Mouse (Mus musculus) hindbrain, embryonic 11.5 days (tissue): ENCODE measurements around the gene Tmem163. TPM values are rescaled to one million over a fixed set of nuclear protein-coding genes. Genes with fewer than 3 reads are reported as not detected.
A peak's percentile ranks its signal among the peaks of the same experiment; 100 is the strongest.

ENCODE experiments used
- ATAC-seq: fragments of 200-750 bp; cut with Nextera tagmentation; 2 replicates; pipeline ENCODE4 v1.8.0; 2017; ENCODE audit warnings: mild to moderate bottlenecking, moderate TSS enrichment, moderate library complexity; ENCODE audit not compliant: low FRiP score
- DNase-seq: peaks from one replicate; pipeline ENCODE4 v3.0.0-alpha.2; 2015; ENCODE audit warnings: low spot score
- H3K27ac ChIP-seq: fragments of 300-500 bp; sonication (generic); 2 replicates; pipeline ENCODE4 v1.5.1; 2014; ENCODE audit warnings: mild to moderate bottlenecking, low read depth, low read length
- H3K27me3 ChIP-seq: fragments of 300-500 bp; sonication (generic); 2 replicates; pipeline ENCODE4 v1.6.1; 2014; ENCODE audit warnings: mild to moderate bottlenecking, low read length, moderate library complexity, mixed read lengths; ENCODE audit not compliant: control insufficient read depth, insufficient read depth
- H3K36me3 ChIP-seq: fragments of 300-500 bp; sonication (generic); 2 replicates; pipeline ENCODE4 v1.6.1; 2014; ENCODE audit warnings: mild to moderate bottlenecking, low read length, moderate library complexity, mixed read lengths; ENCODE audit not compliant: control insufficient read depth, insufficient read depth
- H3K4me1 ChIP-seq: fragments of 300-500 bp; sonication (generic); replicated peaks from 2 replicates; pipeline ENCODE4 v1.6.1; 2014; ENCODE audit warnings: low read length, mixed read lengths; ENCODE audit not compliant: control insufficient read depth, insufficient read depth
- H3K4me2 ChIP-seq: fragments of 300-500 bp; sonication (generic); replicated peaks from 2 replicates; pipeline ENCODE4 v1.6.1; 2014; ENCODE audit warnings: mild to moderate bottlenecking, low read depth, low read length
- H3K4me3 ChIP-seq: fragments of 300-500 bp; sonication (generic); 2 replicates; pipeline ENCODE4 v1.5.1; 2014; ENCODE audit warnings: low read depth, low read length
- H3K9ac ChIP-seq: fragments of 300-500 bp; sonication (generic); 2 replicates; pipeline ENCODE4 v1.6.1; 2014; ENCODE audit warnings: low read depth, low read length
- H3K9me3 ChIP-seq: fragments of 300-500 bp; sonication (generic); 2 replicates; pipeline ENCODE4 v1.6.1; 2016; ENCODE audit warnings: low read length; ENCODE audit not compliant: control insufficient read depth
- WGBS: fragments of 180-500 bp; shearing (Covaris S2); extraction: QIAGEN DNeasy Blood & Tissue Kit; methylation state at CpG from one replicate; pipeline ENCODE4 v1.1.7; 2014; 5-methylcytosine and 5-hydroxymethylcytosine counted together
- polyA plus RNA-seq: library from polyadenylated mRNA; unstranded; fragments of >200 nt; fragmentation: Nextera tagmentation; extraction: Ambion mirVana; gene quantifications from 2 replicates; pipeline ENCODE4 v1.2.1, GENCODE M21; 2014

The Tmem163 gene
- polyA plus RNA-seq, 1 experiment from 2014 or later, result 34.1 TPM

DNA sequence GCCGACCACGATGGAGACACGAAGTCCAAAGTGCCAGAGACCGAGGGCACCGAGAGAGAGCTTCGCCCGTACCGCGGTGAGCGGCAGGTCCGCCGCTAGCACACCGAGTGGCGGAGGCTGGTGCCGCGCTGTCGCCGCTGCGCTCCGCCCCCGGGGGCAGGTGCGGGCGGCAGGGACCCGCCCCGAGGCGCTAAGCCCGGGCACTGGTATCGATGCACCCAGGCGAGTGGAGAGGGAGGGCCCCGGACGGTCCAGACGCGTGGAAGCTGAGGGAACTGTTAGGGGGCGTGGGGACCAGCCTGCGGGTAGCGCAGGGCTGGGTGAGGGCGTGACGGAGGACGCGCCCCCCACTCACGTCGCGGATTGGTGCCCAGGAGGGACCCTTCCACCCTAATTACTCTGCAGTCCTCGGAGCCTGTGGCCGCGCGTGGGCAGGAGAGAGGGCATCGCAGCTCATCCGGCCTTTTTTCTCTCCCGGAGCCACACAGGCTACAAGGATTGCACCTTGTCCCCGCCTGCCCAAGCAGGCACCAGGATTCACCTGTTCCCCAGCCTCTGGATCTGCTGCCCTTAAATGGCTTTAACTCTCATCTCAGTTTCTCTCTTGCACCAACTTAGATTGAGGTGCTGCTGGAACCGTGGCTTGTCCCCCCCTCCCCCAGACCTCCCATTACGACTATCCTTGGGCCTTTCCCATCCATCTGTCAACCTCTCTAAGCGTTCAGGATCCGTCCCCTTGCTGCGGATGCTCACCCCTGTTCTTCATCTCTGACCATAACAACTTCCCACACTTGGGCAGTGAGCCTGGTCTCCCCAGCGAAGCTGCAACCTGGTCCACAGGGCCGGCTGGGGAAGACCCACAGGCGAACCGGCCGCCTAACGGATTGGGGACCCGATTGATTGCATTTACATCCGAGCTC lies 1.4 kb downstream of the Tmem163 start:
- ATAC-seq (peak; percentile 83), DNase-seq (peak; percentile 66)
- H3K27me3 ChIP-seq, result peaks cover 31% of the 10 kb centered on the region
- H3K9ac ChIP-seq, result peak overlapping the region; percentile 77
- WGBS, result 3% methylated on average over 59 of the region's 64 CpGs
- H3K36me3 ChIP-seq, result no peaks in the 10 kb centered on the region
- H3K9me3 ChIP-seq, result no peaks in the 10 kb centered on the region
- peak overlapping the region; percentile 90 for H3K4me2 ChIP-seq
- H3K4me3 ChIP-seq, result peak overlapping the region; percentile 60
- peak overlapping the region; percentile 71 for H3K27ac ChIP-seq
- H3K4me1 ChIP-seq, result peaks cover 6% of the 10 kb centered on the region; the same call in 1 of the 2 replicates

- peak; percentile 68 for DNase-seq
- peaks cover 6% of the 10 kb centered on the region; the same call in 1 of the 2 replicates for H3K4me1 ChIP-seq
- H3K27me3 ChIP-seq, result peaks cover 31% of the 10 kb centered on the region
- peak overlapping the region; percentile 90 for H3K4me2 ChIP-seq
- no peaks in the 10 kb centered on the region for H3K36me3 ChIP-seq
- ATAC-seq, result peak; percentile 60
- H3K9ac ChIP-seq, result peak overlapping the region; percentile 77
- H3K9me3 ChIP-seq, result no peaks in the 10 kb centered on the region
- H3K4me3 ChIP-seq, result peak overlapping the region; percentile 60
- peak overlapping the region; percentile 71 for H3K27ac ChIP-seq
- 1% methylated on average over 43 of the region's 44 CpGs for WGBS
Observed at GRCm38 (mm10) chr1:127677131-127677631, 2.2 kb downstream of the Tmem163 start.

DNA sequence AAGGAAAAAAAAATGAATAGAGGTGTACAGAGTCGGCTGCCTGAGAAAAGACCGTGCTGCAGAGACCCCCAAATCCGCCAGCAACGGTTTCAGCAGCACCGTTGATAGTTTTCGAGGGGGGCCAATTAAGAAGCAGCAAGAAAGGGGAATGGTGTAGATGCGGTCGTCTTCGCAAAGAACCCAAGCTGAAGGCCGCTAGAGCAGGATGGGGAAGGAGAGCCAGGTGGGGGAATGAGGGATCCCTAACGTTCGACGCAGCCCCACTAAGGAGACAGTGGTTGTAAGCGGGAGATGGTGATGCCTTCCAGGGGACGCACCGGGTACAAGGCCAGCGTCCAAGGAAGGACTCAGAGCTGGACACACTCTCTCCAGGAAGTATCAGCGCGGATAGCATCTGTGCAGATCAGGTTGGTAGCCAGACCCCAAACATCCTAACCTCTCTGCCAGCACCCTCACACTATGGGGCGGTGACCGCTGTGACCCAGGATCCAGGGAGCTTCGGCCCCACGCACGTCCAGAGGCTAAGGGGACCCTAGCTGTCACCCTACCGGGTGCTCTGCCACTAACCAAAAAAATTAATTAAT lies 2.7 kb downstream of the Tmem163 start:
- 4% methylated on average over 25 of the region's 25 CpGs for WGBS
- 0 out of 2 replicates have a peak overlapping the region, but pooled peaks have one; percentile 13 for H3K27ac ChIP-seq
- DNase-seq, result peak; percentile 47
- H3K36me3 ChIP-seq, result no peaks in the 10 kb centered on the region
- peak overlapping the region; percentile 60 for H3K4me3 ChIP-seq
- ATAC-seq, result peak; percentile 25; the same call in 1 of the 2 replicates
- H3K4me2 ChIP-seq, result peak overlapping the region; percentile 90
- no peaks in the 10 kb centered on the region for H3K9me3 ChIP-seq
- H3K4me1 ChIP-seq, result peaks cover 6% of the 10 kb centered on the region; the same call in 1 of the 2 replicates
- peak overlapping the region; percentile 77 for H3K9ac ChIP-seq
- peaks cover 31% of the 10 kb centered on the region for H3K27me3 ChIP-seq

DNA sequence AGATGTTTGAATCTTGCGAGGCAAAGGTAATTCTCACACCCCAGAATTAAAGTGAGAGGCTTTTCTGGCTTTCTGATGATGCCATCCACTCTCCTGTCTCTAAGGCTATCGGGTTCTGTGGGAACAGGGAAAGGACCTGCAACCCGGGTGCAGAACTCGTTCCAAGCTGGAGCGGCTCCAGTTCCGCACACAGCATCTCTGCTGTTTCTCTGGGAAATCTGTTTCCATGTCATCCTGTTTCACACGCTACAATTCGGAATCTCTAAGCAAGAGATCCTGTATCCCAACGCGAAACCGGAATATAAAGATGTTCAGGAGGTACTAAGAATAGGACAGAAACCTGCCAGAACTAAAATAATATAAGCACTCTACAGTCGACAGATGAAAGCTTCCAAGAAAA lies 3.2 kb downstream of the Tmem163 start:
- no peak overlapping the region for H3K27ac ChIP-seq
- H3K9ac ChIP-seq, result peak overlapping the region; percentile 77
- peak overlapping the region; percentile 60 for H3K4me3 ChIP-seq

GRCm38 (mm10) chr1:127675253-127675652 lies 4.1 kb downstream of the Tmem163 start:
- Histone ChIP-seq H3K9ac (peak overlapping the region; percentile 77; the same call in 1 of the 2 replicates), H3K4me3 (peak overlapping the region; percentile 60; the same call in 1 of the 2 replicates), H3K4me2 (peak overlapping the region; percentile 21), H3K4me1 (peaks cover 6% of the 10 kb centered on the region; the same call in 1 of the 2 replicates), H3K27me3 (peaks cover 31% of the 10 kb centered on the region), H3K36me3 (no peaks in the 10 kb centered on the region), H3K27ac (no peak overlapping the region), H3K9me3 (no peaks in the 10 kb centered on the region)
- 25% methylated on average over 1 of the region's 1 CpGs for WGBS
- no peak for ATAC-seq
- DNase-seq, result peak; percentile 37

More for the DNA sequence above, 3.2 kb downstream of the Tmem163 start:
- no peaks in the 10 kb centered on the region for H3K36me3 ChIP-seq
- ATAC-seq, result no peak
- no peaks in the 10 kb centered on the region for H3K9me3 ChIP-seq
- DNase-seq, result peak; percentile 48
- H3K27me3 ChIP-seq, result peaks cover 31% of the 10 kb centered on the region
- peak overlapping the region; percentile 90; the same call in 1 of the 2 replicates for H3K4me2 ChIP-seq
- H3K4me1 ChIP-seq, result peaks cover 6% of the 10 kb centered on the region; the same call in 1 of the 2 replicates
- WGBS, result 35% methylated on average over 12 of the region's 12 CpGs

- no peak for DNase-seq
Observed at GRCm38 (mm10) chr1:127673221-127674050, 5.9 kb downstream of the Tmem163 start.

DNA sequence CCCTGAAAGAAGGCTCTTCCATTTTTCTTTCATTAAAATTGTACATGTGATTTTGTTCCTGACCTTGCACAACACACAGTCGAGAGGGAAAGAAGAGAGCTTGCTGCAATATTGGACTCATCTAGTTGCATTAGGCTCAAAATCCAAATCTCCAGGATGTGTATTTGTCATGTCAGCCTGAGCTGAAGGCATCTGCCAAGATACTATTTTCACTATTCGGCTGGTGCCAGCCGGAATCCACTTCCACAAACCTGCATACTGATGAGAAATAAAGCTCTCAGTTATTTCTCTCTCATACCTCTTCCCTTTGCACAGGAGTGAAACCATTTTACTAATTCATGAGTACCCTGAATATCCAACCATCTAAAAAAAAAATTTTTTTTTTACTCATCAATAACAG lies 11.2 kb downstream of the Tmem163 start:
- H3K27me3 ChIP-seq, result no peaks in the 10 kb centered on the region
- no peak overlapping the region for H3K9ac ChIP-seq
- DNase-seq, result no peak
- H3K27ac ChIP-seq, result 0 out of 2 replicates have a peak overlapping the region, but pooled peaks have one; percentile 4
- H3K36me3 ChIP-seq, result no peaks in the 10 kb centered on the region
- WGBS, result 85% methylated on average over 3 of the region's 3 CpGs
- H3K4me1 ChIP-seq, result no peaks in the 10 kb centered on the region
- no peak for ATAC-seq
- H3K9me3 ChIP-seq, result no peaks in the 10 kb centered on the region
- H3K4me3 ChIP-seq, result no peak overlapping the region
- H3K4me2 ChIP-seq, result no peak overlapping the region

More at GRCm38 (mm10) chr1:127673221-127674050, 5.9 kb downstream of the Tmem163 start:
- H3K36me3 ChIP-seq, result no peaks in the 10 kb centered on the region
- WGBS, result 74% methylated on average over 10 of the region's 10 CpGs
- no peak overlapping the region for H3K4me3 ChIP-seq
- H3K27ac ChIP-seq, result no peak overlapping the region
- peaks cover 24% of the 10 kb centered on the region for H3K27me3 ChIP-seq
- ATAC-seq, result no peak
- H3K4me1 ChIP-seq, result peaks cover 6% of the 10 kb centered on the region; the same call in 1 of the 2 replicates
- no peak overlapping the region for H3K4me2 ChIP-seq
- H3K9me3 ChIP-seq, result no peaks in the 10 kb centered on the region
- H3K9ac ChIP-seq, result no peak overlapping the region
